Mouse (Mus musculus) embryo, embryonic 10.5 days (tissue): ENCODE results near the gene Arhgap45.

Experiments used
- DNase-seq: peaks from one replicate; pipeline ENCODE4 v3.0.0-alpha.2; 2015; ENCODE audit warnings: low spot score

Arhgap45 gene

GRCm38 (mm10) chr10:80055891-80056290, 39.4 kb downstream of the Arhgap45 start:
- no peak for DNase-seq

- DNase-seq = no peak
Measured at GRCm38 (mm10) chr10:80056506-80056905, 40.1 kb downstream of the Arhgap45 start.

DNA sequence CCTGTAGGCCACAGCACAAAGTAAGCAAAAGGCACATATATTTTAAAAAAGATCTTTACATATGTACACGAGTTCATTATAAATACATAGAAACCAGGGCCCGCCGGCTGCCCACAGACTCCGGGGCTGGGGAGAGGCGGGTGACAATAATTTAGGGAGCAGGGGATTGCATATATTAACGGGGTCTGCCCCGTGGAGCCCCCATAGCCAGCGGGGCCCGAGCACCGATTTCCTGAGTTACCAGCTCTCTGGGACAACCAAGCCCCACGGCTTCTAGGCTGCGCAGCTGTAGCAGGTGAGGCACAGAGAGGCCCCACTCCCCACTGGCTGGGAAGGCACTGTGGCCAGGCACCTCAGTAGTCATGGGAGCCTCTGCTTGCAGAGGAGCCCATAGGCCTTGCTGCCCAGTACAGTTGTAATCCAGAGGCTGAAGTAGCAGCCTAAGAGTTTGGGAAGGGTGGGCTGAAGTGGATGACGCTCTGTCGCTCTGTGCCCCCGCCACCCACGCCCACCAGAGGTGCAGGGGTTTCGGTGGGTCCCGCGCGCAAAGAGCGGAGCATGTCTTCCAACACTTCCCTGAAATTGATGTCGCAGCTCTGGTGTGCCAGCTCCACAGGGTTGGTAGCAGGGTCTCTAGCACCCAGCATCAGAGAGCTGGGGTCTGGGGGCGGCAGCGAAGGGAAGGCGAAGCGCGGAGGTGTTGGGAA, 40.7 kb downstream of the Arhgap45 start:
- DNase-seq = no peak

- no peak for DNase-seq
Measured at GRCm38 (mm10) chr10:80057683-80058326, 41.4 kb downstream of the Arhgap45 start.

DNA sequence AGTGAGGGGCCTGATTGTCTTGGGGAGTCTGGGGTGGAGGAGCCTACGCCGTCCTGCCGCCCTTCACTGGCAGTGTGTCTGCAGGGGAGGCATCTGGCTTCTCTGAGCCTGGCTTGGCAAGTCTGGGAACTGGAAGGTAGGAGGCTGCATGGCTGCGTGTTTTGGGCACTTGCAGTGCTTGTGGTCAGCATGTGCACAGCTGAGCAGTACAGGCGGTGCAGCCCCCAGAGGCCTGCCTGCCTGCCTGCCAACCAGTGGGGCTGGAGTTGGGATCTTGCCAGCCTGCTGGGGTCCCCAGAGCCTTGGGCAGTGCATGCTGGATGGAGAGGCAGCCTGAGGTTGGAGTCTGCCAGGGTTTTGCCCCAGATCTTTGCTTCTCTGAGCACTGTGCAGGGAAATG, 46.7 kb downstream of the Arhgap45 start:
- DNase-seq = no peak

DNA sequence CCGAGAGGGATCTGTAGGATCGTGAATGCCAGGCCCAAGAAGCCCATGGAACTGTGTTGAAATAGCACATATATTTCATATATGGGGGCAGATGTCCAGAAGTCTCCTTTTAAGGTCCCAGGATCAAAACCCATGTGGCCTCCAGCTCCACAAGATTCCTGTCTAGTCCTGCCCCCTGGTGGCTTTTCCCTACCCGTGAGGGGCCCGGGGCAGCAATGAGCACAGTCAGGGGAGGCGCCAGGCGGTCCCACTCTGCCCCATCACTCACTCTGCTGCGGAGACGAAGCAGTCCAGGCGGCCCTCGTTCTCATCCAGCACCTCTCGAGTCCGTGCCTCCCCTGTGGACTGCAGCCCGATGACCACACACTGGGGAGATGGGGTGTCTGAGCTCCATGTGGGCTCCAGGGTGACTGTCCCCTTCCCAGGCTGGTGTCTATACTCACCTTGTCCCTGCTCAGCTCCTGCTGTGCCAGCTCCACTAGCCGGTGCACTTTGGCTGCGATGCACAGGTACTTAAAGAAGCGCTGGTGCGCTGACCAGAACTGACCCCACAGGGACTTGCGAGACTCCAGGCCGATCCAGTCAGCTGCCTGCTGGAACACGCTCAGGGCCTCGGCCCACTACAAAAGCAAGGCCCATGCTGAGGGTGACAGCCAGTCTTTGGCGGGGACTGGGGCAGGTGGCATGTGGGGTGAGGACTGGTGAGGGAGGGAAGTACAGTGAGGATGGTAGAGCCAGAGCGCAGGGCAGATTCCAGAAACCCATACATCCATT, 47.6 kb downstream of the Arhgap45 start:
- DNase-seq = no peak

DNA sequence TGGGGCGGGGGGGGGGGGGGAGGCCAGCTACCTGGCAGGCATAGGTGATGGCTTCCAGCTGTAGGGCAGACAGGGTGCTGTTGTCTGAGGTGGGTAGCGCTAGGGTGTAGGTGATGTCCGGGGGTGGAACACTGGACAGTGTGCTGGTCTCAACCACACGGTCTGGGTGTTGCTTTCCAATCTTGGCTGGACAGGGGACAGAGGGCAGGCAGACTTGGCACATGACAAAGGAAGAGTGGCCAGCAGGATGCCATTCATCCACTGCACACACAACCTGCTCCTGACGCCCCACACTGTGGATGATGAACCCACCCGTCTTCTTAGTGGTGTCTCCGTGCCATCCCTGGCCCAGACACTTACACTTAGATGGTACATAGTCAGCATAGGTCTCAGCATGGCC, 52.8 kb downstream of the Arhgap45 start:
- no peak for DNase-seq

DNA sequence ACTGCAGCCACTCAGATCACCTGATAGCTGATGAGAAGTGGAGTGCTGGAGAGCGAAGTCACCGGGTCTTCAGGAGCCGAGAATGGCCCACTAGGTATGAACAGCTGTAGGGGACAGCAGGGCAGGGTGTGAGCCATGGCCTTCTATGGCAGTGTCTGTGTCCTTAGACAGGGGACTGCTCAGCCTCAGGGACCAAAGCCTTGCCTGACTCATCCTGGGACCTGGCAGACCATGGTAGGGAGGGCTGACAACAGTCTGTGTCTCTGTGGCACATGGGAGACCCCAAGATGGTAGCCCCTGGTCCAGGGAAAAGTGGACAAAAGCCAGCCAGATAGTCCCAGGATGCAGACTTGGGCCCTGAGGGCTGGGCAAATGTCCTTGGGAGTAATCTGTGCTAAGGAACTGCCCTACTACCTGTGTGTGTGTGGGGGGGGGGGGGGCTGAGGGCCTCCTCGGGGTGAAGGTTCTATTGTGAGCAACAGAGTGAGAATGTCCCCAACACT, 53.5 kb downstream of the Arhgap45 start:
- DNase-seq = no peak

DNA sequence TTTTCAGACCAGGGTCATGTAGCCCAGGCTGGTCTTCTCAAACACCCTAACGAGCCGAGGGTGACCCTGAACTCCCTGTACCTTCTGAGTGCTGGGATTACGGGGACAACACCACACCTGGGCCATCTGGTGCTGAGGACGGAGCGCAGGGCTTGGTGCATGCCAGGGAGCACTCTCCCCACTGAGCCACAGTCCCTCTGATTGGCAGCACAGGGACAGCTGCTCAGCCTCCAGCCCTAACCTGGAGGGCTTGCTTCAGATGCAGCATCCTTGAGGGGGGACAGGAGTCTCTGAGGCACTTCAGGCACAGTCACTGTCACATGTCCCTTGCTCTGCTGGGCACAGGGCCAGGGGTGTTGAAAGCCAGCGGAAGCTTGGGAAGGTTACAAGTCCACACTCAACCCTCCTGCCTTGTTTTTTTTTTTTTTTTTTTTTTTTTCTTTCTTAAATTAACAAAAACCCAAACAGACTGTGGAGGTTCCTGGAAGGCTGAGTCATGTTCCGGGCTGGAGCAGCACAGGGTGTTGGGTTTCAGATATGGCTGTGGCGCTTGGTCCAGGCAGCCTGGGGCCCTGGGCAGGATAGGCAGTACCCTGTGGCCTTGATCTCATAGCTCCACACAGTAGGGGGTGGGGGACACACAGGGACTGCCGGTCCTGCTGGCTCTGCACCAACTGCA, 54.5 kb downstream of the Arhgap45 start:
- peak; percentile 27 for DNase-seq

DNA sequence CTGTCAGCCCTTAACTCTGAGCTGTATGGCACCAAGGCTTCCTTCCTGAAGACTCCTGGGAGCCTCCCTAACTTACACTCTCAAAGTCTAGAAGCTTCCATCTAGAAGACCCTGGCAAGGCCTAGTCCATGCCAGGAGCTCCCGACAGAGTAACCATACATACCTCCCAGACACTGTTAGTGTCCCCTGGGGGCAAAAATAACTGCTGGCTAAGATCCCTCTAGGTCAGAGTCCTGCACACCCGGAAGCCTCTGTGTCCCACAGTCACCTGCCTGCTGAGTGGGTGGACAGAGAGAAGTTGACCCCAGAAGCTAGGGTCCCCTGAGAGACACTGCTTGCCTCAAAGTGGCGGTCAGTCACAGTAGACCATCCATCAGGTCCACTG, 55.1 kb downstream of the Arhgap45 start:
- no peak for DNase-seq

GRCm38 (mm10) chr10:80072623-80073489, 56.4 kb downstream of the Arhgap45 start:
- DNase-seq = no peak

- DNase-seq = peak; percentile 38
Measured at GRCm38 (mm10) chr10:80074813-80075601, 58.6 kb downstream of the Arhgap45 start.

- DNase-seq = no peak
Measured at GRCm38 (mm10) chr10:80075924-80076323, 59.5 kb downstream of the Arhgap45 start.

DNA sequence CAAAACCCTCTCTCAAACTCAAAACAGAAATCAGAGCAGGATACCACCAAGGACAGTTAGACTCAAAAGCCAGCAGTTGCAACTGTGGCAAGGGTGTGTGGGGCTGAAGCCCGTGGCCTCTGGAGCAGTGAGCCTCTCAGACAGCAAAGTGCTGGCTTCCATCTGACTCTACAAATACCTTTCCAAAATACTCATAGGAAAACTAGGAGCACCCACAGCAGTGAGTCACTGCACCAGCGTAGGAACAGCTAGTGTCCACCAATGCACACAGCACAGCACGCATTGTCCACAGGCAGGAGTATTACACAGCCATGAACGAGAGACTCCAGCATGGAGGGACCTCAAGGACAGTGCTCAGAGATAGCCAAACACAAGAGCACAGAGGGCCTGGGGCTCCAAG, 59.9 kb downstream of the Arhgap45 start:
- DNase-seq = no peak

DNA sequence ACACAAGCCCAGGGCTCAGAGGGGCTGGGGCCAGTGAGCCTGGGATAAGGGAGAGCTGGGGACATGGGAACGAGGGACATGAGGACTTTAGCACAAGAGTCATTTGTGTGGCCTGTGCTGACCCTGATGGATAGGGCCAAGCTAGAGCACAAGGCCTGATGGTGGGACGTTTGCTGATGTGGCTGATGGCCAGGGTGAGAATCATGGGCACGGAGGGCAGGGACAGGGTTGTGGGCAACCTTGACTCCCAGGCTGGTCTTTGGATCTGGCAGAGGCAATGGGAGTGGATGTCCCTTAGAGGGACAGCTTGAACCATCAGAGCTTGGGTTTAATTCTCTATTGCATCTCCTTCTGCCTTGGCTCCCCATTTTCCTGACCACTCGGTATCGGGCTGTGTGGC, 60.9 kb downstream of the Arhgap45 start:
- no peak for DNase-seq

DNA sequence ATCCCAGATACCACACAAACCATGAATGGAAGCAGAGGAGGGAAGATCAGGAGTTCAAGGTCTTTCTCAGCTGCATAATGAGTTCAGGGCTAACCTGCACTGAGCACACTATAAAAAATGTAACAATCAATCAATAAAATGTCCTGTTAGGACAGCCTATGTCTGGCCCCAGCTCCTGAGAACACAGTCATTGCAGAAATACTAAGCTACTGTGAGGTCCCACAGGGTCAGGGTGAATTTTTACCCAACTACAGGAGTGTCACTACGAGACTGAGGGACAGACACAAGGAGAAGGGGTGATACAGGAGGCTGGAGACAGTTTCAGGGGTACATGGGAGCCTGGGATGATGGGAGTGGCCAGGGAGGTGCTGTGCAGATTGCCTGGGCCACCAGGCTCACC, 61.9 kb downstream of the Arhgap45 start:
- no peak for DNase-seq

DNA sequence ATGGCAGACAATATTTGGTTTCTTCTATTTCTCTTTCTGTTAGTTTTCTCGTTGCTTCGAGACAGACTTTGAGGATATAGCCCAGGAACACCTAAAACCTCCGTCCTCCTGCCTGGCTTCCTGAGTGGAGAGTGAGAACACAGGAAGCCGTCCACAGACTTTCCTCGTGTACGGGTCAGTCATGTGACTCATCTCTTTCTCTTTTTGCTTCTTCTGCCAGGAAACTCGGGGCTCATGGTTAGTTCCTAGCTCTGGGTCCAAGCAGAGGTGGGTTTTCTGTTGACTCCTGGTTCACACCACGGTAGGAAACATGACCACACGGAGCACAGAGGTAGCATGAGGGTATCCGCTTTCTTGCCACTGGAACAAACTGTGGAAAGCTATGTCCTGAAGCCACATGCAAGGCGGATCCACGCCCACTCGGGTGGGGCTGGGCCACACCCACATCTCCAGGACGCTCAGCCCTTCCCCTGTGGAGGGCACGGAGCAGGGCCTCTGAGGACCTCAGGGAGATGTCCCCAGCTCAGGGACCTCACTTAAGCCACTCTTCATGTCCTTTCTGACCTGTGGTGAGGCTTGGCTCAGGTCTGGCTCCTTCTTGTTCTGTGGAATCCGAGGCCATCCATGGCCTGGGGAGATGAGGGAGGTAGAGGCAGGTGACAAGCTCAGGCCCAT, 64.1 kb downstream of the Arhgap45 start:
- no peak for DNase-seq
